Mouse (Mus musculus) olfactory bulb, adult 2 months (tissue): Measurements from ENCODE around the gene Hat1.

ENCODE experiments used
- CTCF ChIP-seq: fragments of 200-500 bp; IDR thresholded peaks from 2 replicates; pipeline ENCODE4 v1.5.1; 2012; ENCODE audit warnings: low read depth, mild to moderate bottlenecking, low read length, moderate library complexity; ENCODE audit not compliant: insufficient read depth
- POLR2A ChIP-seq: fragments of 200-500 bp; IDR thresholded peaks from 2 replicates; pipeline ENCODE4 v1.6.1; 2012; ENCODE audit warnings: mild to moderate bottlenecking, low read depth, low read length, moderate library complexity; ENCODE audit not compliant: insufficient read depth

DNA sequence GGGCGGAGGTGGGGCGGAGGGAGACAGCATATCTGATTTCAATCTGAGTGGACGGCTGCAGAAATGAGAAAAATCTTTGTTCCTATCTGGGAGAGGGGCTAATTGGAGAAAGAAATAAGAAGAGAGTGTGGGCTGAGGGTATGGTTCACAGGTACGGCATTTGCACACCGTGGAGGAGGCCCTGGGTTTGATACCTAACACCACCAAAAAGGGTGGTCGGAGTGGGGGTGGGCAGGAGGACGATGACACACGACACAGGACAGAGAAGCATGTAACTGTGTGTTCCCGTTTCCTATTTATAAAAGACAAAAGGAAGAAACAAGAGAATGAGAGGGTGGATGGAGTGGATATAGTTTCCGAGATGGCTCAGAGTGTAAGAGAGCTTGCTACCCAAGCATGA lies 41.6 kb upstream of the Hat1 start:
- no peak for TF ChIP-seq CTCF
- no peak for TF ChIP-seq POLR2A
